Mouse (Mus musculus): ENCODE measurements around the gene Gm3115. TPM values are rescaled to one million over a fixed set of nuclear protein-coding genes. Genes with fewer than 3 reads are reported as not detected.

Gene Gm3115
- not detected for total RNA-seq (2023)

DNA sequence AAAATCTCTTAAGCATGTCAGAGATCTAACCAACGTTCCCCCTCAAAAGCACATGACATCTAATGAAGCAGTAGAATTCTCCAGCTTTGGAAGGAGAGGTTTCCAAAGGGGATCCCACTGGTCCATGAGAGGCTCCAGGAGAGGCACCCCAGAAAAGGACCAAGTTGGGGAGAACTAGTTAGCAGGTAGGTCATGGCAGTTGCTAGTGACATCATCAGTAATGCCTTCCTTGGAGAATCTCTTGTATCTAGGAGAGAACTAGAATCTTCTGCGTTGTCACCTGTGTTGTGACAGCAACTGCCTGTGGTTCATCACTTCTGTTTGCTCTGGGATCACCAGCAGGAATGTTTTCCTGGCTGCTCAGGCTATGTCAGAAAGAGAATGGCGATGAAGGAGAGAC, at the start of gene Gm3115:
Gene Gm3115 (plus strand): TSS at position 301 of the 400 bp plus-strand sequence.

DNA sequence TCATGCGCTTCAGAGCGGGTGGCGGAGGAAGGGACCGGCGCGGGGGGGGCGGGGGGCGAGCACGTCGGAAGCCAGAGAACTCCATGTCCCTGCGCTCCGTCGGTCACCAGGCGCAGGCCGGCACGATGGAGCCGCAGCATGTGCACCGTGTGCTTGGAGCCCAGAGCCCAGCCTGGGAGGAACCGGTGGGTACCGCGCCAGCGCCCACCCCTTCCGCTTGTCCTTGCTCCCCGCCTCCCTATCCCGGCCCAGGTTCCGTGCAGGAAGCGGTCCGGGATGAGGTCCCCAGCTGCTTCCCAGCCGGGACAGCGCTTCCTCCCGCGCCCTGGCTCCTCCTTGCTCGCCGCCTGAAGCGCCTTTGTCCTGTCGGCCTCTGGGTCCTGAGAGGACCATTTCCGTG, 26.5 kb downstream of the Gm3115 start, which contains the start of gene Gm8108:
Gene Gm8108 (plus strand): TSS at position 101 of the 400 bp plus-strand sequence.

Other genes with a start within 250 kb of the Gm3115 start
- not detected for gene Gm3033, start 237.9 kb upstream of the Gm3115 start, total RNA-seq (2023)
- gene Gm2916, start 199.9 kb upstream of the Gm3115 start, total RNA-seq (2023), result not detected
- gene Gm3029, start 152.4 kb upstream of the Gm3115 start, total RNA-seq (2023), result not detected
- not detected for gene Gm3095, start 120.6 kb upstream of the Gm3115 start, total RNA-seq (2023)
- gene Gm3099, start 85.7 kb upstream of the Gm3115 start, total RNA-seq (2023), result not detected
- not detected for gene Gm5796, start 60.2 kb upstream of the Gm3115 start, total RNA-seq (2023)
- gene Gm8108, start 26.4 kb downstream of the Gm3115 start, total RNA-seq (2023), result not detected
- not detected for gene Gm3127, start 80.9 kb downstream of the Gm3115 start, total RNA-seq (2023)
- gene Gm2974, start 98.5 kb downstream of the Gm3115 start, total RNA-seq (2023), result not detected
- gene Gm3138, start 165.5 kb downstream of the Gm3115 start, total RNA-seq (2023), result not detected
- gene Gm3149, start 233.2 kb downstream of the Gm3115 start, total RNA-seq (2023), result not detected